Mouse (Mus musculus) forelimb bud, embryonic 11.5 days (tissue): ENCODE data around the gene Cobl.

ENCODE experiments used
- DNase-seq: peaks from one replicate; pipeline ENCODE4 v3.0.0-alpha.2; 2012; ENCODE audit warnings: low read depth, low spot score

Cobl gene

DNA sequence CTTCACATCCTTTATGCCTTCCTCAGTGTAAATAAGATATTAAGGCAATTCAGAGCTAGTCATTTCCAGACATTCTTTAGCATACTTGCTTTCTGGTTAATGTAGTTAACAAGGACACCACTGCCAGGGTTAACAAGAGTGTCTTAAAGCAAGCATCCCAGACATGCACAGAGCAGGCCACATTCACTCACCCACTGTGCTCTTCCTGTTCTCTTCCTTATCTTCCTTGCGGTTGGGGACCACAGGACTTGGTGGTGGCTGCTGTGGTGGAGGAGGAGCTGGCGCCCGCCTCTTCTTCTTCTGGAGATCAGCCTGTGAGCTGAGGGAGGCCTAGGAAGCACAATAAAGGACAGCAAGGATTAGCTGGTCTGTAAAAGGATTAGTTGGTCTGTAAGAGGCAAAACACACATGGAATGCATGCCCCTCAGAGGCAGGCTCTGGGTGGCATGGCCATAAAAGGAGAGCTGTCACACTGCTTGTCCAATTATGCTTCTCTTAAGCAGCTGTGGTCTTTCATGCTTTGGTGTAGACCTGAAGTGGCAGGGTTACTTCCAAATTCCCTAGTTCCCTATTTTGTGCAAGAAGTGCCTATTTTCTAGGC lies 155.2 kb downstream of the Cobl start:
- no peak for DNase-seq

GRCm38 (mm10) chr11:12304879-12305278 lies 159.9 kb downstream of the Cobl start:
- DNase-seq = no peak

- peak; percentile 33 for DNase-seq
Measured at GRCm38 (mm10) chr11:12299701-12300446, 164.9 kb downstream of the Cobl start.

DNA sequence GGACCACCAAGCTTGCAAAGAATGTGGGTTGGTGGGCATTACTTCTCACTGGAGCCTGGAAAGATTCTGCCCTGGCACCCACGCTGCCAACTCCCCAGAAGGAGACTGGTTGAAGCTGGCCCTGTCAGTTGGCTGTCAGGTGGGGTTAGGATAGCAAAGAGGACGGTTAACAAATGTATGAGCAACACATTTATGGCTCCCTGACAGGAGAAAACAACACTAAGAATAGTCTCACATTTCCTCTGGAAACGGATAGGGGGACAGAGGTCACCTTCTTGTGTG lies 173.2 kb downstream of the Cobl start:
- DNase-seq = no peak

GRCm38 (mm10) chr11:12290911-12291653 lies 173.7 kb downstream of the Cobl start:
- peak; percentile 84 for DNase-seq

DNA sequence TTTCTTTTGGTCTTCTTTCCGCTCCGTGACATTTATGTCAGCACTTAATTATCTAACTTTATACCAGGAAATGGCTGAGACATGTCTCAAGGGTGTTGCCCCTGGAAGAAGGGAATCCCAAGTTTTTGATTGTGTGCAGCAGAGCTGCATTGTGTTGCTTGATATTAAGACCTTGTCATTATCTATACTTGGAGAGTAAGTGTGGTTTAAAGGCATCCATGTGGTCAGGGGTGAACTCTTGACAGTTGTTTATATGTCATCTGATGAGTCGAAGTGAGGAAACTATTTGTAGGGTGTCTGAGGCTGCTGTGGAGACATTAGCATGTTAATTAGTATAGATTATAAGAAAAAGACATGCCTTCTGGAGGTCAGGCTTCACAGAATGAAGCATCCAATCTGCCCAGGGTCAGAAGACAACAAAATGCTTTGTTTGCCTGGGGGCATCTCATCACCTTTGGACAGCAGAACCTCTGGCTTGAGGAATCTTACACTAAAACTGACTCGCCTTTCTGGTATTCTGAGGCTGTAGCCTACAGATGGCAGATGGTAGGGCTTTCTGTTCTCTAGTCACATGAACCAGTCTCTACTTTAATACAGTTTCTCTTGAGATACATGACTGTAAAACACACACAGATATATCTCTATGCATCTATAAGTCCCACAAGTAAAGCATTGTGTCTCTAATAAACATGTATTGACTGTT lies 179.3 kb downstream of the Cobl start:
- DNase-seq = no peak

- DNase-seq = no peak
Measured at GRCm38 (mm10) chr11:12280711-12281110, 184.0 kb downstream of the Cobl start.

DNA sequence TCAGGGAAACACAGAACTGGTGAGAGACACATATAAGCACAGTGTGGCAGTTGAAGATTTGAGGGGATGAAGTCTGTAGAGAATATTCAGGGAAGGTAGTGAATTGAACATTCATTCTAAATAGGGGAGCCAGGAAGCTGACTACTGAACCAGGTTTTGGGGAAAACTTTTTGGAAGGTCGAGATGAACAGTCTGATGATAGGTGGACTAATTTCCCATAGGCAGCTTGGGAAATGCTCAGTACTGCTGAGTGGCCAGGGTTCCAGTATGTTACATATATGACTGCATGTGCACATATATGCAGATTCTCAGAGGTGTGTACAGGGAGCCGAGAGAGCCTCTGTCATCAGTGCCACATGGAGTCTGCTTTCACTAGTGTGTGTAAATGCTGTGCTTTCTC lies 190.5 kb downstream of the Cobl start:
- no peak for DNase-seq

- no peak for DNase-seq
Measured at GRCm38 (mm10) chr11:12273726-12274125, 191.0 kb downstream of the Cobl start.

DNA sequence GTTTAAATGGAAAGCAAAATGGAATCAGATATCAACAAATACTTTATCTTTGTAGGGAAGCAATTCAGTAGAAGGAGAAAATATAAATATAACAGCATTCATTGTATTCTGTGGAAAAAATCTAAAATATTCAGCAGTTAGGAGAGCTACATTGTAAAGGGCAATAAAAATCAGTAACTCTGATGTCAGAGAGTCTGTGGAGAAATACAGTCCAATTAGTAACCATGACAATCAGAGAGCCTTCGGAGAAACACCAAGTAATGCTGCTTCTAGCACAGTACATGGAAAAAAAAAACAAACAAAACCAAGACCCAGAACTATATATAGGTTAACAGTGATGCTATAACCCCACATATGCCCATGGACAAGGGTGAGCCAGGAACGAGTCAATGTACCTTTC lies 206.3 kb downstream of the Cobl start:
- DNase-seq = no peak

DNA sequence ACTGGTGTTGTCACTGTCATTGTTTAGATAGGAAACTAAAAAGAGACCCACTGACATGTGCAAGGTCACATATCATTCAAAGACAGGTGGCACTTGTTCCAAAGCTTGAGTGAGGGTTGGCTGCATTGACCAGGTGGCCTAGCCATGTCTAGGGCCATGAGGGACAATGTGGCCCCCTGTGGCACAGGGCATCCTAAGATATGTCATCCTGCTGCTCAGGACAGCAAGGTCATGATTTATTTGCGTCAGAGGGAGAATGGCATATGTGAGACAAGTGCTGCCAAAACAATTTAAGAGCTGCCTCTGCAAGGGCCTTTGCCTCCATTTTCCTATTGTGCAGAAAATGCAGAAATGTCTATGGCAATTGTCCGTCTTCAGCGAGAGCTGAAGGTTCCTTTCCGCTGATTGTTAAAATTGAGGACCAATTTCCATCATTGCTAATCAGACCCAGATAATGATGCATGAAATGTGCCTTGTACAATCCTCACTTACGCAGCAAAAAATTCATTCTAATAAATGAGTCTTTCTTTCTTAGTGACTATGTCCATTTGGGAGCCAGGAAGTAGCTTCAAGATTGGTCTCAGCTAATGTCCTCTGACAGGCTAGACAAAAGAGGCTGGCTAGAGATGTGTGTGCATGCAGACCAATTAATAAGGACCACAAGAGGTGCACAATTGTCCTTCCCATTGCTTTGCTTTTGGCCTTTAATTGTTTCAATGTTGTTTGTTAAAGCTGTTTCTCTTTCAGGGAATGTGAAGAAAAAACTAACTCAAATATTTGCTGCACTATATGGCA lies 207.2 kb downstream of the Cobl start:
- DNase-seq = no peak

DNA sequence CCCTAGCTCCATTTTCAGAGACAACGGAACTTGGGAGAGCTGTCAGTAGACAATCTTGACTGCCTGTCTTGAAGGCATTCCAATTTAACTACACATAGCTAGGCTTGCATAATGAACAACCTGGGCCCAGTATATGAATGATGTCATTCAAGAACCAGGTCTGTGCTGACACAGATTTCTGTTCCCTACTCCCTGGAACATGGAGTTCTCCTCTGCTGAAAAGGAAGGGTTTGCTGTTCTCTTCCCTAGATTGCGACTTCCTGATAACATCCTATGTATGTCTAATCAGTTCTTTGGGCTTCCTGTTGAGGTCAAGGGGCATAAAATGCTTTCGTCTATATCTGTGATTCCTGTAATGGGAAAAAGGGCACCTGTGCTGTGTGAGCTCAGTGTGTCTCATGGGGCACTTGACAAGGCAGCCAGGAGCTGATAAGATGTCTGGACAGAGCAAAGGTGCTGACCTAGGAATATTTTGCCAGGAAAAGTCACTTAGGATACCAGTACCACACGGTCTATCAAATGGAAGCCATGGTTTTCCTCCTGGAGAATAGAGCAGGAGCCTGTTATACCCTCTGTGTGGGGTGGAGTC lies 219.3 kb downstream of the Cobl start:
- no peak for DNase-seq

GRCm38 (mm10) chr11:12236341-12236740 lies 228.4 kb downstream of the Cobl start:
- no peak for DNase-seq

DNA sequence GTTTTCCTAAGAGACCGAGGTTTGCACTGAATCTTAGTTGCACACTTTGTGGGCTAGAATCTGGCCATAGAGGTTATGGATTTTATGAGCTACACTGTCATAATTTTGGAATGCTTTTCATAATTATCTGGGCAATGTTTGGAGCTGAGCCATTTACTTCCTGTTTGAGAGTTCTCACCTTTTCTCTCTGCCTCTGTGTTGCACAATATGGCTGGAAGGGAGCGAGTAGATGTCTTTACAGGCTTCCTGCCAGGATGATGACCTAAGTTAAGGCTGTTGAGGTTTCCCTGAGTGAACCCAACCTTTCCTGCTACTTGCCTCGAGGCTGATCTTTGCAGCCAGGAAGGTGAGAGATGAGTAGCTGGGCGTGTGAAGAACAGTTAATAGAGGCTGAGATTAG lies 229.9 kb downstream of the Cobl start:
- DNase-seq = no peak

DNA sequence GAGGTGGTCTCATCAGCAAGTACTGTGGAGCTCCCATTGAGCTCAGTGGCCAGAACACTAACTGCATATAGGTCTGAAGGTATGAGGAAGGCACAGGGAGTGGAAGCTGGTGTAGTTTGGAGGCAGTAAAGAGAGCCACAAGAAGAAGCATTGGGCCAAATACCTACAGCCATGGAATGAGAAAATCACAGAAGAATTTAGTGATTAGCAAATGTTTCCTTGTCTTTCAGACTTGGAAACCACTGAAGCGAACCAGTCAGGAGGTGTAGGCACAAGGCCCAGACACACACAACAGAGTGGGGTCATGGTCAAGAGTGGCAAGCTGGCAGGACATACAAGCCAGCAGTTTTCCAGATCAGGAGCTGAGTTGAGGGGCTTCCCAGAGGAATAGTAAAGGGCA lies 230.6 kb downstream of the Cobl start:
- DNase-seq = no peak

- DNase-seq = no peak
Measured at GRCm38 (mm10) chr11:12232743-12233125, 232.0 kb downstream of the Cobl start.

DNA sequence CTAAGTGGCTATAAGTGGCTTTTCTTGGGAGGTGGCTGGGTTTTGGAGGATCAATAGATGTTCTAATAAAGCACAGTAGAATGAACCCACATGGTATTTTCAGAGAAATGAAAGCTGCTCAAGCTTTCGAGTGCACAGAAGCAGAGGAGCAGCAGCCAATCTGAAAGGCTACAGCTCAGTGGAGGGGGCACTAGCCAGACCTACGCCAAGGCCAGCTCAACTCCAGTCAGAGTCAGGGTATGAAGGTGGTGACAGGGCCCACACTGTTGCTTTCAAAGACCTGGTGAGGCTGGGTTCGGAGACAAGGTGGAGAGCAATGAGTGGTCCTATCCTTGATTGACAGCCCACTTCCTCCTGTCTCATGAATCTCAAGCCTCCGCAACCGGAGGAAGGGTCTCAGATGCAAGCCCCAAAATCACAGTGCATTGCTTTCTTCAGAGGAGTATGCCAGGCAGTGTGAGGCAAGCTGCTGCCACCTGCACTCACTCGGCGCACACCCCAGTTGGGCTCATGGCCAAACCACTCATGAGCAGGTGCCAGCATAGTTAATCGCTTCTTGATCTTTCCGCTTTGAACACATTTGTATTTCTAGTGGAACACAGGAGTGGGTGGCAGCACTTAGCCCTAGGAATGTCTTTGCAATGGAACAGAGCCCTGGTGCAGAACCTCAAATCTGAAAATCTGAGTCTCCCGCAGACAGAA lies 232.6 kb downstream of the Cobl start:
- DNase-seq = no peak

- no peak for DNase-seq
Measured at GRCm38 (mm10) chr11:12231481-12232035, 233.2 kb downstream of the Cobl start.

GRCm38 (mm10) chr11:12229411-12229810 lies 235.3 kb downstream of the Cobl start:
- DNase-seq = no peak

GRCm38 (mm10) chr11:12227343-12227742 lies 237.4 kb downstream of the Cobl start:
- no peak for DNase-seq
